Mouse (Mus musculus) lung, postnatal 25 days (tissue): ENCODE measurements around the gene Nos1ap.

Experiments
- DNase-seq: peaks from one replicate; pipeline ENCODE4 v3.0.0; 2022; ENCODE audit warnings: low spot score

Nos1ap gene

GRCm38 (mm10) chr1:170588353-170588752, 1.3 kb downstream of the Nos1ap start:
- DNase-seq = no peak

- no peak for DNase-seq
Measured at GRCm38 (mm10) chr1:170586715-170587114, 2.9 kb downstream of the Nos1ap start.

- no peak for DNase-seq
Measured at GRCm38 (mm10) chr1:170583925-170584324, 5.7 kb downstream of the Nos1ap start.

- no peak for DNase-seq
Measured at GRCm38 (mm10) chr1:170582341-170582740, 7.3 kb downstream of the Nos1ap start.

GRCm38 (mm10) chr1:170580485-170581110, 9.1 kb downstream of the Nos1ap start:
- no peak for DNase-seq

GRCm38 (mm10) chr1:170579476-170579875, 10.2 kb downstream of the Nos1ap start:
- no peak for DNase-seq

- DNase-seq = no peak
Measured at GRCm38 (mm10) chr1:170579063-170579462, 10.6 kb downstream of the Nos1ap start.

- DNase-seq = no peak
Measured at GRCm38 (mm10) chr1:170576728-170577065, 13.0 kb downstream of the Nos1ap start.

- no peak for DNase-seq
Measured at GRCm38 (mm10) chr1:170576012-170576727, 13.5 kb downstream of the Nos1ap start.

- no peak for DNase-seq
Measured at GRCm38 (mm10) chr1:170573117-170573516, 16.5 kb downstream of the Nos1ap start.

- DNase-seq = no peak
Measured at GRCm38 (mm10) chr1:170566969-170567368, 22.7 kb downstream of the Nos1ap start.

- no peak for DNase-seq
Measured at GRCm38 (mm10) chr1:170566538-170566937, 23.1 kb downstream of the Nos1ap start.

GRCm38 (mm10) chr1:170564926-170565325, 24.7 kb downstream of the Nos1ap start:
- no peak for DNase-seq

GRCm38 (mm10) chr1:170562431-170562830, 27.2 kb downstream of the Nos1ap start:
- no peak for DNase-seq

- peak; percentile 59 for DNase-seq
Measured at GRCm38 (mm10) chr1:170560768-170561167, 28.9 kb downstream of the Nos1ap start.

GRCm38 (mm10) chr1:170557962-170558361, 31.7 kb downstream of the Nos1ap start:
- DNase-seq = no peak

GRCm38 (mm10) chr1:170556696-170557095, 33.0 kb downstream of the Nos1ap start:
- no peak for DNase-seq

GRCm38 (mm10) chr1:170554939-170555293, 34.7 kb downstream of the Nos1ap start:
- DNase-seq = peak; percentile 83

- no peak for DNase-seq
Measured at GRCm38 (mm10) chr1:170554235-170554938, 35.3 kb downstream of the Nos1ap start.

GRCm38 (mm10) chr1:170550649-170551440, 38.8 kb downstream of the Nos1ap start:
- DNase-seq = no peak

- peak; percentile 89 for DNase-seq
Measured at GRCm38 (mm10) chr1:170549059-170549458, 40.6 kb downstream of the Nos1ap start.

GRCm38 (mm10) chr1:170548192-170548795, 41.4 kb downstream of the Nos1ap start:
- no peak for DNase-seq
